Mouse (Mus musculus) urinary bladder, adult 2 months (tissue): Measurements from ENCODE around the gene Alg12. TPM values are rescaled to one million over a fixed set of nuclear protein-coding genes. Genes with fewer than 3 reads are reported as not detected.
A peak's percentile ranks its signal among the peaks of the same experiment; 100 is the strongest.

ENCODE experiments used
- DNase-seq: peaks from one replicate; pipeline ENCODE4 v3.0.0; 2022; ENCODE audit warnings: low spot score
- polyA plus RNA-seq: library from polyadenylated mRNA; depleted of rRNA; stranded (reverse); fragments of >200 nt; gene quantifications from 2 replicates; pipeline ENCODE4 v1.2.3, GENCODE M21; 2012

Alg12 gene
- polyA plus RNA-seq, 1 experiment = 16.3 TPM

GRCm38 (mm10) chr15:88854969-88855830, 36.1 kb upstream of the Alg12 start:
- DNase-seq = no peak

DNA sequence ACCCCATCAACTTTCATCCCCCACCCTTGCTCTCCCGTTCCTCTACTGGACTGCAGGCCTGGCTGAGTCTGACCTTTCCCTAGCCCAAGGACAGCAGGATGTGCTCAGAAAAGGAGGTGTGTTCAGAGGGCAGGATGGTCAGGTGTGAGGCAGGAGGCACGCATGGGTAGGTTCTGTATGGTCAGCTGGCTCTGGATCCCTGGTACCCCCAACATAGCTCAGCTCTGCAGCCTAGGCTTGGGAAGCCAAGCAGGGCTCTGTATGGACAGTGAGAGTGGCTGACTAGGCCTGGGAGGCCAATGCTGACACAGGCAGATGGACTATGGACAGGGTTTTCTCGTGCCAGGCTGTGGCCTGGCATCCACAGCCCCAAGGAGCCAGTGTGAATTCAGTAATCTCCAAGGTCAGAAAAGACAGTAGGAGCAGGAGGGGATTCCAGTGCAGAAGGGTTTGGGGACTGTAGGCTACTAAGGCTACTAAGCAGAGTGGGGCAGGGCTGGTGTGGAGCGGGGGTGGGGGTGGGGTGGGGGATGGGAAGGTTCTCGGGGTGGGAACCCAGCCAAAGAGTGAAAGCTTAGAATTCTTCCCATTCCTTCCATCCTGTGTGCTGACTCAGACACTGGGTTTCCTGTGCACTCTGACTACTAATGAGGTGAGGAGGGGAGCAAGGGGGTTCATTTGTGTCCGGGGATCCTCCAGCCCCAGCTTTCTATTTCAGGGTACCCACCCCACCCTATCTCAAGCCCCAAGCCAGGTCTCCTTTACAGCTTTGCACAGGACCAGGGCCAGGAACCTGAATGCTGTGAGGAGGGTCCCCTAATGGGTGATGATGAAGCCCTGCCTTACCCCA, 35.2 kb upstream of the Alg12 start:
- no peak for DNase-seq

- no peak for DNase-seq
Observed at GRCm38 (mm10) chr15:88853106-88853505, 34.0 kb upstream of the Alg12 start.

- no peak for DNase-seq
Observed at GRCm38 (mm10) chr15:88851507-88852149, 32.5 kb upstream of the Alg12 start.

DNA sequence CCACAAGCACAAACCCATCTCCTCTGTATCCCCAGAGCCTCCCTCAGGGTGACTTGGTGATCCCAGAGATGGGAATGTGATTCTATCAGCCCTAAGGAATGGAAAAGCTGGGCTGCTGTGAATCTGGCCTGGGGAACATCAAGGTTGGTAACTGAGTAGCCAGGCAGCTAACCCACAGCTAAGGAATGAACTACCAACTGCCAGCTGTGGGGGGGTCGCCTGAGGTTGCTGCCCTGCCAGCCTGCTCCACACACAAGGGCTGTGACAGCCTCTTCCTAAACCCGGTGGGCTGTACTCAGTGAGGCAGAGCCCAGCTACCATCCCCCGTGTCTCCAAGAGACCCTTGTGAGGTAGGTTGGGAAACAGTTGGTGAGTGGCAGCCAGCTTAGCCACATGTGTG, 32.0 kb upstream of the Alg12 start:
- DNase-seq = no peak

DNA sequence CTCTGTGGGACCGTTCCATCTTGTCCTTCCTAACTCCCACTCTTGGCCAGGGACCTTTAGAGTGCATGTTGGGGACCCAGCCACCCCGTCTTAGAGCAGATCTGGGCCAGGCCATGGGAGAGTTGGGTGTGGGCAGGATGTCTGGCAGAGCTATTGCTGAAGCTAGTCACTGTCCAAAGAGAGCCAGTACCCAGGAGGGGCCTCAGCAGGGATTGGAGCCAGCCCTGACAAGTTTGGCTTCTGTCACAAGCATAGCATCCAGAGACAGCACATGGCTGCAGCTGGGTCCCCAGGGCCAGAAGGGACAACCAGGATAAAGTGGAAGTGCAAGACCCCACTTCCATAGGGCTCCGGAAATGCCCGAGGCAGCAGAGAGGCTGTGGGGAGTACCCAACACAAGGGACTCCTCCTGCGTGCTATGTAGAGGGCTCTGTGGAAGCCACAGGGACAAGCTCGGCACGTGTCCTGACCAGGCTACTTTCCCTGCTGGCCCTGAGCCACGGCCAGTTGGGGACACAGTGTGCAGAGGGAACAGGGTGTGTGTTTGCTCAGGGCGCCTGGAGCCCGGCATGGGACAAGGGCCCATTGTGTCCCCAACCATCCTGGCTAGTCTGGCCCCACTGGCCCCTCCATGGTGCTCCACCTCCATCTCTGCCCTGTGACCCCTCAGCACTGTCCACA, 31.2 kb upstream of the Alg12 start:
- DNase-seq = peak; percentile 64

GRCm38 (mm10) chr15:88849621-88850020, 30.5 kb upstream of the Alg12 start:
- DNase-seq = no peak

GRCm38 (mm10) chr15:88848661-88849060, 29.5 kb upstream of the Alg12 start:
- DNase-seq = no peak

GRCm38 (mm10) chr15:88844966-88845365, 25.8 kb upstream of the Alg12 start:
- DNase-seq = no peak

DNA sequence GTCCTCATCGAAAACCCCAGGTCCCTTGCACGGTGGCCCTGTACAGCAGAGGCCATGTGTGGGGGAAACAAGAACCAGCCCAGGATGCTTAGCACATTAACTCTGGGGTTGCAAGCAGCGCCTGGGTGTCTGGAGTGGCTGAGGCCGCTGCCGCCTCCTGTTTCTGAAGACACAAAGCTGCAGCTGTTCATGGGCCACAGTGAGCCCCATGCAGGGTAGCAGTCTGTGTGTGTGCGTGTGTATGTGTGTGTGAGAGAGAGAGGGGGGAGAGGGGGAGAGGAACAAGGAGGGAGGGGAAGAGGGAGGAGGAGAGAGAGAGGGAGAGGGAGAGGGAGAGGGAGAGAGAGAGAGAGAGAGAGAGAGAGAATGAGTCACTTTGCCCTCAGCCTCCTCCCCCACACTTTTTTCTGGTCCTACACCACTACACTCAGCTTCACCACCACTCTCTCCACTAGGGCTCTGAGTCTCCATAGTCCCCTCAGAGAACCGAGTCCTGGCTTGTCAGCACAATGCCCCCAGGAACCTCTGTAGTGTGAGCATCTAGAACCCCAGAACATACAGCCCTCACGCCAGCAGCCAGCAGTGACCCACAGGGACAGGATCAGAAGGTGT, 24.5 kb upstream of the Alg12 start:
- no peak for DNase-seq

DNA sequence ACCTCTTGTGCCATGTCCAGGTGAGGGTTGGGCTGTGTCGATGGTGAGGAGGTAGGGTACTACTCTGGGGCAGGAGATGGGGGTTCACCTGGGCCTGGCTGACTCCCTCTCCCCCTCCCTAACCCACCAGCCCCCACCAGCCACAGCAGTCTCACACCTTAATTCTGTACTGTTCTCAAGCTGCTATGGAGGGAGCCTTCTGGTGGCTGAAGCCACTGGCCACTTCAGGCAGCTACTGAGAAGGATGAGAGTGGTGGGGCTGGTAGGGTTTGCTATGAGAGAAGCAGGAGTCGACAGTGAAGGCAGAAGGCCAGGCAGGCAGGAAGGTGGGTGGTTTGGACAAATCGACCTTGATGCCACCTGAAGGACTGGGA, 23.2 kb upstream of the Alg12 start:
- DNase-seq = no peak

GRCm38 (mm10) chr15:88841580-88842299, 22.6 kb upstream of the Alg12 start:
- DNase-seq = no peak

DNA sequence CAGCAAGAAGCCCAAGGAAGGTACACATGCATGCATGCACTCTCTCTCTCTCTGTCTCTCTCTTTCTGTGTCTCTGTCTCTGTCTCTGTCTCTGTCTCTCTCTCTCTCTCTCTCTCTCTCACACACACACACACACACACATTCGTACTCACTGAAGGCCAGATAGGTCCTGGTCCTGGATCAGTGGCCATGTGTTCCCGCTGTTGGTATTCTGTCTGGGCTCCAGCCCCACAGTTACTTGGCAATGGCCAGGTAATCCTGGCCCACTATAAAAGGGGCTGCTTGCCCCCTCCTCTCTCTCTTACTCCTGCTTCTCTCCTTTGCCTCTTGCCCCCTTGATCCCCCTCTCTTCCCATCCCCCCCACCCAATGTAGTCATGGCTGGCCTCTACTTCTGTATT, 22.0 kb upstream of the Alg12 start:
- DNase-seq = no peak

- DNase-seq = no peak
Observed at GRCm38 (mm10) chr15:88840126-88840525, 21.0 kb upstream of the Alg12 start.

- no peak for DNase-seq
Observed at GRCm38 (mm10) chr15:88839271-88839670, 20.2 kb upstream of the Alg12 start.

- no peak for DNase-seq
Observed at GRCm38 (mm10) chr15:88837977-88838376, 18.9 kb upstream of the Alg12 start.

GRCm38 (mm10) chr15:88837199-88837932, 18.2 kb upstream of the Alg12 start:
- DNase-seq = peak; percentile 50

DNA sequence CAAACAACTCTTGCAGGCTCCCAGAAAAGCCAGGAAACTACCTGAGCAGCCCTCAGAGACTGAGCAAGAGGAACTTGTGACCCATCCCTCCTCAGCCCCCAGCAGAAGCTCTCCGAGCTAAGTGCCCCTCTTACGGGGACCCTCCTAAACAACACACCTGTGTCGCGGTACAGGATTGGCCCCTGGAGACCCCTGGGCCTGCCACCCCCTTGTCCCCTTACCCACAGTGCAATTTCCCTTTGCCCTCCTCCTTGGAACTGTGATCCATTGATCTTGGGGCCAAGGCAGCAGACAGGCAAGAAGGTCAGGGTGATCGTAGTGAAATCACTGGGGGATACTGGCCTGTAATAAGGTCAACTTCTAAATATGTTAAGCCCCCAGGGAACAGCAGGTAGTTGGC, 17.5 kb upstream of the Alg12 start:
- no peak for DNase-seq

DNA sequence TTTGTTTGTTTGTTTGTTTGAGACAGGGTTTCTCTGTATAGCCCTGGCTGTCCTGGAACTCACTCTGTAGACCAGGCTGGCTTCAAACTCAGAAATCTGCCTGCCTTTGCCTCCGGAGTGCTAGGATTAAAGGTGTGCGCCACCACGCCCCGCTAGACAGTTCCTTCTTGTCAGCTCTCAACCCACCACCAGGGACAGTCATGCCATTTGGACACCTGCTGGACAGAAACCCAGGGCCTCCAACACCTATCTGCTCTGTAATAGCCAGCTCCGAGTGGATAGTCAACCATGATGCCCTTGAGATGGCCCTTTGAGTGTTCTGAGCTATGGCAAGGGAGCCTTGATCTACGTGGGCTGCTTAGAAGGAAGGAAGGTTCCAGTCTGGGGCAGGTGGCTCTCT, 16.9 kb upstream of the Alg12 start:
- DNase-seq = no peak

DNA sequence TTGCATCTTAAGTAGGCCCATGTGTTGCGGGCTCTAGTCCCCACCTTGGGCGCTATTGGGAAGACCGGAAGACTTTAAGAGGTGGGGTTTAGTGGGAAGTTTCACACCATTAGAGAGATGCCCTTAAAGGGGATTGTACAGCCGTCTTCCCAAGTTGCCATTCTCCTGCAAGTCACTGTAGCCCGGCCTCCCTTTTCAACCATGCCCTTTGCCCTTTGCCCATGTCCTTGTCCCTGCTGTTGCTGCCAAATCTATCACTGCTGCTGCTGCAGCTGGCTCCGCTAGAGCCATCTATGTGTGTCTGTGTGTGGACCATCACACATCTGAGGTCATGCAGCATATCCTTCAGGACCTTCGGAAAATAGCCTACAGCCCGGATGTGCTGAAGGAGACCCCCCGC, 13.4 kb upstream of the Alg12 start:
- no peak for DNase-seq
